Mouse (Mus musculus) layer of hippocampus, postnatal 25 days (tissue): ENCODE measurements around the gene Ddx31. TPM values are rescaled to one million over a fixed set of nuclear protein-coding genes. Genes with fewer than 3 reads are reported as not detected.
A peak's percentile ranks its signal among the peaks of the same experiment; 100 is the strongest.

ENCODE experiments used
- DNase-seq, 2 experiments: peaks; one replicate each; pipeline ENCODE4 v3.0.0; 2022; ENCODE audit warnings: mixed read lengths in 2 of 2, low spot score in 1 of 2; ENCODE audit errors: extremely low spot score in 1 of 2
- total RNA-seq, 2 experiments: library from RNA; stranded (reverse); gene quantifications; 2 replicates each; pipeline ENCODE4 v1.2.3; 2021

Ddx31 gene
- total RNA-seq, 2 experiments from 2014 or later: 7.2 to 9.3 TPM

GRCm38 (mm10) chr2:28909818-28910710, 69.9 kb downstream of the Ddx31 start:
- DNase-seq: no peak

GRCm38 (mm10) chr2:28910877-28911276, 70.7 kb downstream of the Ddx31 start:
- DNase-seq: no peak

- DNase-seq: no peak
Measured at GRCm38 (mm10) chr2:28911331-28912038, 71.3 kb downstream of the Ddx31 start.

- DNase-seq: no peak
Measured at GRCm38 (mm10) chr2:28912039-28912700, 72.0 kb downstream of the Ddx31 start.

GRCm38 (mm10) chr2:28912961-28913360, 72.8 kb downstream of the Ddx31 start:
- no peak for DNase-seq

DNA sequence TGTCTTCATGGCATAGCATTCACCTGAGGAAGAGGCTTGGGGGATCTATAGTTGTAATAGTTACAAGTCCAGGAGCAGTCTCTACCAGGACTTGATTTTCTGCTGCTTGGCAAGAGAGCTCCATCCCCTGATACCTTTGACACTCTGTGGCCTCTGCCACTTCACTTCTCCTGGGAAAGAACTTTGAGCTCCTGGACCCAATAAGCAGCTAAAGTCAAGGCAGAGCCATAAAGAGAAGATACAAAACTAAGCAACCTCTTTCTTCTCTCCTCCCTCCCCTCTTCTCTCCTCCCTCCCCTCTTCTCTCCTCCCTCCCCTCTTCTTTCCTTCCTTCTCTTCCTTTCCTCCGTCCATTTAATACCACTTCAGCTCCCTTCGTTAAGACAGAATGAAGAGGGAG, 73.9 kb downstream of the Ddx31 start:
- no peak for DNase-seq

GRCm38 (mm10) chr2:28915104-28915738, 75.0 kb downstream of the Ddx31 start:
- DNase-seq: no peak

- DNase-seq: no peak
Measured at GRCm38 (mm10) chr2:28915768-28916512, 75.7 kb downstream of the Ddx31 start.

GRCm38 (mm10) chr2:28916513-28916865, 76.3 kb downstream of the Ddx31 start, which contains the start of gene Barhl1:
Gene Barhl1 (minus strand): TSS chr2:28916668.
- DNase-seq: no peak

DNA sequence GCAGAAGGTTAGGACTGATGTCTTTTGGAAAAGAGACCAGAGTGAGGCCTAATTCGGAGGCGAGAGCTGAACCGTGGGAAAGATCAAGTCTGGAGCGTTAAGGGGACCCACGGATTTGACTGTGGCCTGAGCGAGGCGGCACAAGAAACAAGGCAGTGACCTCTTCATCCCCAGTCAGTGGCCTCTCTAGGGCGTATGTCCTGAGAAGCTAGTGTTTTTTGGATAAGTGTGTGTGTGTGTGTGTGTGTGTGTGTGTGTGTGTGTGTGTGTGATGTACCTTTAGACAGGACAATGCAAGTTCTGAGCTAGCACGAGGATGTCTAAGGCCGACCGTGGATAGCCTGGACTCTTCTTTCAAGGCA, 76.9 kb downstream of the Ddx31 start:
- no peak for DNase-seq

DNA sequence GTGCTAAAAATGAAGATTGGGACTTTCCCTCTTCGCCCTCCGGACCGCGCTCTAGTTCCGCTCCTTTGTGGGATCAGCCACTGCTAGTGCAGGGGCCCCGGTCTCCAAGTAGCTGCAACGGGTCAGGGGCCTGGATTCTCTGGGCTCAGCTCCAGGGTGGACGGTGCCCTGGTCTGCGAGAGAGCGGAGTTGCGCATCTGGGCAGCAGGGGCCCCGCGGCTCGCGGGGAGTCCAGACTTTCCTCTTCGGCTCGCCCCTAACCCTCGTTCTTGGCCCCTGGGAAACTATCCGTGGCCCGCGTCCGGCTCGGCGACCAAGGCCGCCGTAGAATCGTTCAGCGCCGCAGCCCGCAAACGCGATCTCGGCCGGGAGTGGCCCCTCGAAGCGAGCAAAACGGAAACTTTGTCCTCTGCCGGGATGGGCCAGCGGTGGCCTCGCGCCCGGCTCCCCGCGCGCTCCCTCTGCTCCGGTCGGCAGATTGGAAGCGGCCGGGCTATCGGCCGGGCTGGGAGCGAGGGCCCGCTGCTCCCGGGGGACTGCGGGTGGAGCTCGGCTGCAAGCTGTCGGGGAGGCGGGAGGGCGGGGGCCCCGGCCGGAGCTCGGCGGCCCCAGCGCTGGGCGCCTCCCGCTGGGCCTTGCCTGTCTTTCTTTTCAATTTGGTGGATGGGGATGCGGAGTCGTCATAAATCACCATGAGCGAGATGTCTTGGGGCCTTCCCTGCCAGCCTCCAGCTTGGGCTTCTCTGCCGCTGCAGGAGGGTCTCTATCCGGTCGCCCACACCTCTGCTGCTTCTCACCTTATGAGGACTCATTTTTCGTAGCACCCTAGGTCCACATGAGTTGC, 77.5 kb downstream of the Ddx31 start:
- DNase-seq: no peak

DNA sequence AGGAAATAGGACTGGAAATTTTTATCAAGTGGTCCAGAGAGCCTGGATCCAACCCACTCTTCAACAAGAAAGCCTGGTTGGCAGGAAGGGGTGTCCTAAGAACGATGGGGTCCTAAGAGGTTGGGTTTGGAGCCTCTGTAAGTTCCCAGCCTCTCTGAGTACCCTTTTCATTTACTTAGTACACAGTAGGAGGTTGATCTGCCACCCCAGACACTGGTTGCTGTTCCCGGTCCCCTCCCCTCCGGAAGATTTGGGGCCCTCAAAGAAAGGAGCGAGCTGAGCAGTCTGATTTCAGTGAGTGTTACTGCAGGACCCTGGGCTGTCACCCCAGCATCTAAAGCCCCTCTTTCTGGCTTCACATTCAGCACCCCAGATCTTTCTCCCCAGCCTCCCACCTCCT, 78.8 kb downstream of the Ddx31 start:
- DNase-seq: no peak

DNA sequence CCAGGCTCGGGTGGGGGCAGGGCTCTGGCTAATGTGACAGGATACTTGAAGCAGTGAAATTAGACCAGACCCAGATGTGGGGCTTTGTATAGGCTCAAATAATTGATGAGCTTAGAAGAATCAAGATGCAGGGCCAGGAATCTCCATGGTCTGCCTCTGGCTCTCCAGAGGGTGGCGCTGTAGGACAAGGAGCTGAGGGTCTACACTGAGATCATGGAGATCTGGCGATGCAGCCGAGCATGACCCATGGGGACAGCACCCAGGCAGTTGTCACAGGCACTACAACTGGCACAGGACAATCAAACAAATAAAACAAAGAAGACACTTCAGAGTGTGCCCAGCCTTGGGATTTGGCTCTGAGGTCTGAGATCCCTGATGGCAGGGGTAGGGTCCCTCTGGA, 83.7 kb downstream of the Ddx31 start:
- DNase-seq: peak; percentile 69 to 95

DNA sequence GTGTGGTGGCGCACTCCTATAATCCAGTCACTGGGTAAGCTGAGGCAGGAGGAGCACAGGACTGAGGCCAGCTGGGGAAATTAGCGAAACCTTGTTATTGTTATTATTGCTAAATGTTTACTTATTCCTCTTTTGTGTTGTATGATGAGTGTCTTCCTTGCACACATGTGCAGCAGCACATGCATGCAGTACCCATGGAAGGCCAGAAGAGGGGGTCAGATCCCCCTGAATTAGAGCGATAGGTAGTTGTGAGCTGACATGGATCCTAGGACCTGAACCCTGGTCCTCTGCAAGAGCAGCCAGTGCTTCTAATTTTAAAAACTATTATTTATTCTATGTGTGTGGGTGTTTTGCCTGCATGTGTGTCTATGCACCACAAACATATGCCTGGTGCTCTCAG, 90.4 kb downstream of the Ddx31 start:
- no peak for DNase-seq

DNA sequence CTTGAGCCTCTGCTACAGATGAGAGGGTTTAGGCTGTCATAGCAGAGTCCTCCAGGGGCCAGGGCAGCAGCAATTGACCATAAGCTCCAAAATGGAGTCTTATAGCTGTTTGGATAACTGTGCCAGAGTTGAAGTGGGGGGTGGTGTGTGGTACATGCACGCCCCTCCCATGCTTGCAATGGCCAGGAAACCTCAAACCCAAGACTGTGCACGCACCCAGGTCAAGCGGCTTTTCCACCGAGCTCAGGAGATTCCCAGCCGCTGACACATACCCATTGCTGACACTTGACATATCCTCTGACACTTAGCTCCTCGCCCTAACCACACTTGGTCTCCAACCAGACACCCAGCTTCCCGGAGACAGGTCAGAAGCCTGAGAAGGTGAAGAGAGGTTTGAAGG, 98.8 kb downstream of the Ddx31 start:
- DNase-seq: no peak

DNA sequence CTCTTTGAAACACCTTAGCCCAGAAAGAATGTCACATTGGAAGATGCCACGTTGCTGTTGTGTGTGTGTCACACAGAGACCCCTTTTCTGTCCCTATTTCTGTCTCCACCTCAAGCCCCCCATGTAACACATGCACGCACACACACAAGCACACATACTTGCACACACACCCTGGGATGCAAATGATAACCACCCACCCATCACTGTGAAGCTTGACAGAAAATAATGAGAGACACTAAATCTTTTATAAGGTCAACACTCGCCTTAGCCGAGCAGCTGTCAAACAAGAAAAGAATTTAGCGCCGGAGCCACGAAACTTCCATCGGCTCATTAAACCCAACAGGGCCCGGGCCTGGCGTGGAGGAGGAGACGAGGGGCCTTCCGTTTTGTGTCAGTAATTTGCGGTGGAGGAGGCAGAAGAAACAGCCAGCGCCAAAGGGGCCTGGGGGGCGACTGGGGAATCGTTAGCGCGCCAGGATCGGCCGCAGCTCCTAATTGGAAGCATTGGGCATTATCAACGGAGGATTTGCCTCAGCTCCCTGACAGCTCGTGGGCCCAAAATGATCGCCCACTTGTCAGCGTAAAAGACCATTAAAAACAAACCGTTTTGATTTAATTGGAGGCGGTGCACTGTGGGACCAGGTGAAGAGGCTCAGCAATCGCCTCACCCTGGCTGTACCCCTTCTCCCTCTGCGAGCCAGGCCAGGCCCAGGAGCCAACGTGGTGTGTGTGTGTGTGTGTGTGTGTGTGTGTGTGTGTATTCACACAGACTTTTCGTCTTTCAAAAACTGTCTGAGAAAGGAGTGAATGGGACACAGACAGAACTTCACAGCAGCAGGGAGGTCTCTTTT, 103.7 kb downstream of the Ddx31 start:
- no peak for DNase-seq

DNA sequence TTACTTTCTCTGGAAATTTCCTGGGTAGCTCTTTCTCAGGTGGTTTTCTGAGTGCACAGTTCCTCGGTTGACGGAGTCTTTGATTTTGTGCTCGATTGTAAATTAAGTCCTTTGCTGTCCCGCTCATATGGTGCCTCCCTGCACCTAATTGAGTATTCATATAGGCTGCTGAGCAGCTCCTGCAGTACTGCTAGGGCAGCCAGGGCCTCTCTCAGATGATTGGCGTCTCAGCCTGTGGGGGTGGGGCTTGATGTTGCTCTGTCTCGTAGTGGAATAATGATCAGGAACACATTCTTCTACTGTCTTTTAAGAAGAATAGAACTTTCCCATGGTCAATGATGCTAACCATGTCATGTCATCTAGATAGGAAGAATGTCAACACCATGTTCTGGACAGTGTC, 105.2 kb downstream of the Ddx31 start:
- no peak for DNase-seq

- DNase-seq: no peak
Measured at GRCm38 (mm10) chr2:28946312-28946711, 106.1 kb downstream of the Ddx31 start.
